Mouse (Mus musculus): ENCODE data around the gene Aif1.

GRCm38 (mm10) chr17:35133517-35133916, 42.4 kb downstream of the Aif1 start:
- TF ChIP-seq CTCF (IDR thresholded peaks at IDR 0.05; ENCODE audit: borderline replicate concordance, insufficient read depth, low read depth, low read length) (no peak), POLR2A (IDR thresholded peaks at IDR 0.05; ENCODE audit: borderline replicate concordance, insufficient read depth, low read length) (no peak)

All from cerebellum, adult 2 months (tissue).